Mouse (Mus musculus) embryo, embryonic 10.5 days (tissue): ENCODE measurements around the gene Trpc5.
A peak's percentile ranks its signal among the peaks of the same experiment; 100 is the strongest.

Experiments used
- DNase-seq: peaks from one replicate; pipeline ENCODE4 v3.0.0-alpha.2; 2015; ENCODE audit warnings: low spot score

Trpc5 gene

DNA sequence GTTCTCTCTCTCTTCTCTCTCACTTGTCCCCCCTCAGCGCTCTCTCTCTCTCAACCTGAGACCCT, at the start of gene Trpc5:
TSS of gene Trpc5 (minus strand) at position 39 of the 65 bp plus-strand sequence.
- no peak for DNase-seq

DNA sequence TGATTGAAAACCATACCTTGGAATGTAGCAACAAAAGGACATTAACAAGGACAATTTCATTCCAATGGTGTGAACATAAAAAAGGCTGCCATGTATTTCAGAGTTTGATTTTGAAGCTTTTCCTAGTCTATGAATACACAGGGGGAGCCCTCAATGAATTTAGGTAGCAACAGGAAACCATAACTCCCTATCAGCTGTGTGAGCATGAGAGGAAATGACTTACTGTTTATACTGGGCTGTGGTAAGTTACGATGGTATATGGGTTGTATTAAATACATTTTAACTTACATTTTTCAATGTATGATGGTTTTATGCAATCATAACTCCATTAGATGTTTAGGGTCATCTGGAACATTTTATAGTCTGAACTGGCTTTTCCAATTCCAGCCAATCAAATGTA, 28.4 kb upstream of the Trpc5 start:
- no peak for DNase-seq

DNA sequence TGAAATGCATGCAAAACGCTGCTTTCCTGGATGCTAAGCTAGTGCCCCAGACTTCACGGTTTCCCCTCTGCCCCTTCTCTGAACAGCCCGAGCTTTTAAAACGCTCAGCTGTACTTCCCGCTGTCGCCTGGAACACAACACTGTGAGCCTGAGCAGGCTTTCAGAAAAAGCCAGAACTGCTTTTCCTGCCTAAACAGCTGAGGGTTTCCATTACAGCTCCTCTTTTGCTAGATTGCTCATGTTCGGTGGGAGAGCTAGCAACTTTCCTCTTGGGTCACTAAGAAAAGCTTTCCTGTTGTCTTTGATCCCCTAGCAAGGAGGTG, 1.8 kb upstream of the Trpc5 start:
- peak; percentile 22 for DNase-seq

DNA sequence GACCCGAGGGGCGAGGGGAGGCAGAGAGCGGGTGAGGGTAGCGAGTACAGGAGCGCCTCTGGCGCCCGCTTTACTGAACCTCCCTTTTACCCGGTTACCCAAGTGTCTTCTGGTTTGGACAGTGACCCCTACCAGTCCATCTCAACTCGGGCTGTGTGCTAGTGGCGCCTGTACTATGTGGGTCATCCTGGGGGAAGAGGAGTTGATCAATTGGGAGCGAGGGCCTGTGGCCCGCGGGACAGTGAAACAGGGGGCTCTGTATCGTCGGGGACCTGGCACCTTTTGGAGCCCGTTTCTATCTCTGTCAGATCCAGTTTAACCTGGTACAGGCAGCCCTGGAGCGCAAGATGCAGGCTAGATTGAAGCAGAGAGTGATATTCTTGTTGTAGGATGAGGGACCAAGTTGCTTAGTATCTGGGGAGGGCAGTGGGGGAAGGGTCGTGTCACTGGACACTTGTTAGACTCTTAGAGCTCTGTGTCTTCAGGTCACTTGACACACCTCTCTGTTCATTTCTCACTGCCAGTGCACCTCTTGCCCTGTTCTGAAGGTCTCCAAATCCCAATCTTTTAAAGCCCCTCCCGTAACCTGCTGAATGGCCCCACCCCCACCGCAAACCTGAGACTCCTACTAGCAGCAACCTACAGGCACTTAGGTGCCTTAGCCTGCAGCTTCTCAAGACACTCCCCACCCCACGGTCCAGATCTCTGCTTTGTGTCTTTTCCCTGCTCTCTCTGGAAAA, 1.3 kb upstream of the Trpc5 start:
- peak; percentile 19 for DNase-seq

DNA sequence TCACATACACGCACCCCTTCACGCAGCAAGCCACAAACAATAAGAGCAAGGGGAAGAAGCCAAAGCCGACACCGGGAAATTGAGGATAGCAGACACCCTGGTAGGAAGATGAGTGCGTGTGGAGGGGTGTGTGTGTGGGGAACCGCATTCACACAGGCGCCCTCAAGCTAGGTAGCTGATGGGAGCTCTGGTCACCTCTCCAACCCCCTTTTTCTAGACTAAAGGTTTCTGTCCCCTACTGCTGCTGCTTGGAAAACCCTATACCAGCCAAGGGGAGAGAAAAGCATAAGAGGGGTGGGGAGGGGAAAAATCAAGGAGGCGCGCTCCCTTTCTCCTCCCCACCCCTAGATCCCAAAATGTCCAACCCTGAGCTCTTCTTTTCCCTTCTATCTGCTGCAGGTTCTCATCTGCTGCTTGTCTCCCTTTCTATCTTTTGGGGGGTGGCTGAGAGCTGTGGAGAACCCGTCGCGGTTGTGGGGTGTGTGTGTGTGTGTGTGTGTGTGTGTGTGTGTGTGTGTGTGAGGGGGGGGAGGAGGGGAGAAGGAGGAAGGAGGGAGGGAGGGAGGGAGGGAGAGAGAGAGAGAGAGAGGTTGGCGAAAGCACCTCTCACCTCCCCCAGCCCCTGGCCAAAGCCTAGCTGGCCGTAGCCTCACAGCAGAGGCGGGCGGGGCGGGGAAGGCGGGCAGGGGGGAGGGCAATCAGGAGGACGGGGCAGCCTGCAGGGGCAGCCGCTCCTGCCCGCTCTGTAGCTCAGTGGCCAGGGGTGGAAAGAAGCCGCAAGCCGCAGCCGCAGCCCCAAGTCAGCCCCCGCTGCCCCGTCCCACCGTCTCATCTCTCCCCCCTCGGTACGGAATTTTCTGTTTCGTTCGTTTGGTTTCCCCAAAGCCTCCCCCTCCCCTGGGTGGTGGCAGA, 483 bp upstream of the Trpc5 start, which contains the start of gene Rtl4:
TSS of gene Rtl4 (plus strand) at position 701 of the 912 bp plus-strand sequence.
- peak; percentile 21 for DNase-seq

DNA sequence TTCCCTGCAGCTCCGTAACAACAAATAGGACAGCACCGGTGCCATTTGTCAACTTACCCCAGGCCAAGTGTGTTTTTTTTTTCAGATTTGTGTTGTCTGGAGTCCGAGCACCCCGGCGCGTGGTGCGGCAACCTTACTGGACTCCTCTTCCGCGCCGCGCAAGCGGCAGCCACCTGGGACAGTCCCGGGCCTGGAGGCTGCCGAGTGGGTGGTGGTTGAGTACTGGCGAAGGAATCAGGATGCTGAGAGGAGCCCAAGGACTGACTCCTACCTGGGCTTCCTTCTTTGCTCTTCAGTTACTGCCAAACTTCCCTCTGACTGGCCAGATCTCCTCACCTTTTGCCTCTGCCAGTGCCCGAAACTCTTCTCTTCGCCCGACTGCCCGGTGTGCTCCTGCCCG, 238 bp downstream of the Trpc5 start:
- no peak for DNase-seq

DNA sequence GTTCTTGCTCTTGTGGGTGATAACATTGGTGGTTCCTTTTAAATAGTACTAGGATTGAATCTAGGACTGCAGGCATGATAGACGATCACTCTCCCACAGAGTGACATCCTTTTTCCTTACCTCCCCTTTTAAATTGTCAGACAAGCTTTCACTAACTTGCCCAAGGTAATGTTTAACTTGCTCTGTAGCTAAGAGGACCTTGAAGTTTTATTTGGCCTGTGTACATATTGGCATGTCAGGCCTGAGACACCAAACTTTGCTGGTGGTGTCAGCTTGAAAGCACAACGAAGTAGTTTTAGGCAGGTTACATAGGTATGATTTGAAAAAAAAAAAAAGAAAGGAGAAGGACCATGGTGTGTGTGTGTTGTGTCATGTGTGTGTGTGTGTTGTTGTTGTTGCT, 35.8 kb downstream of the Trpc5 start:
- no peak for DNase-seq

DNA sequence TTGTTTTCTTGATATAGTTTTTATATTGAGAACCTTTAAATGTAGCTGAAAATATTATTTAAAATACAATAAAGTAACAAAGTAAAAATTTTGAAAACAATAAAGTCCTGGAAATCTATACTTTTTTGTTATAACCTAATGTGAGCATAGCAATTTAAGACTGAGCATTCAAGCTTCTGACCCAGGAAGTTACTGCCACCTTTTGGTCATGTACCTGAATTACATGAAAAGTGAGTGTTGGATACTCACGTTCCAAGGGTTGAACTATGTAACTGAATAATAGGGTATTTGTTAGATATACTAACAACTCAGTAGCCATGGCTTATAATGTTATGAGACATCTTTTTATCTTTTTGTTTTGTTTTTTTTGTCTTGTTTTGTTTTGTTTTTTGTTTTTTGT, 42.6 kb downstream of the Trpc5 start:
- peak; percentile 9 for DNase-seq

DNA sequence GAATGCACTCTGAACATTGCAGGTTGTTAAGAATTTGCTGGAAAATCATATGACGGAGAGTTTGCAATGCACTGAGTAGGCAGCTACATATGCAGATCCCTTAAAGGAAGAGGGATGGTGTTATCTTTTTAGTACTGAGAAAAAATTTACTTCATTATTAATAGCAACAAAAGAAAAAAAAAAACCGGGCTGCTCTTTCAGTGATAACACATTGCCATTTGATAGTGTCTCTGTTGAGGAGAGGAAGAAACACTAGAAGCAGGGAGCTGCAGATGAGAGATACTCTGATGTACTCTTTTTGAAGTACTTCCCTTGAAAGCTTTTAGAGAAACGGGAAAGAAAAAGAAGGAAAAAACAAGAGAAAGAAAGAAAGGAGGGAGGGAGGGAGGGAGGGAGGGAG, 43.2 kb downstream of the Trpc5 start:
- no peak for DNase-seq

DNA sequence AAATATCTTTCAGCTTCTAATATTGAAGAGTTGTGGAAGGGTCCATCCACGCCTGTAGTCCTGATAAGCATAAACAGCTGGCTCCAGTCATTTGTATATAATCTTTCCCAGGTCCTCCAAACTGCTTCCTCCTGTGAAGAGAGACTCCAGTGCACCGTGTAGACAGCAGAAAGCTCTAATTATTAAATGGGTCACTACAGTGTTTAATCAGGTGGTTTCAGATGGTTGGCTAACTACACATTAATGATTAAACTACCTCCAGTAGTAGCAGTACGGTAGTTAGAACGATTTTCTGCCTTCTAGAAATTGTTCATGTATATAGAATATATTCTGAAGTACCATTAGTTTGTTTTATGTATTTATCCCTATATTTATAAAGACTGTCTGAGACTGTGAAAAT, 75.2 kb downstream of the Trpc5 start:
- DNase-seq: no peak

DNA sequence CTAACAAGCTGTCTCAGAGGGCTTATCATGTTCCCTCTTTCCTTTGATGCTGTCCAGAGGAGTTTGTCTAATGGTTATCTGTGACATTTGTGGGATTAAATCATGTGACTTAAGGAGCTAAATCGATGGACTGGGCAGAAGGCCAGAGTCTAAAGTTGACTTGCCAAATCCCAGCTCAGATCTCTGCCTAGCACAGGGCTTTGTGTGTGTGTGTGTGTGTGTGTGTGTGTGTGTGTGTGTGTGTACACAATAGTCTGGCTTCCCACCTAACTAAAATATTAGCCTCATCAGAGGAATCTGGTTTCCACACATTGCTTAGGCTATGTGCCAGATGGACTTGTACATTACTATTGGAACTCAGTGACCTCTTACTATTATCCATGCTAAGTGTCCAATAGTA, 151.5 kb downstream of the Trpc5 start:
- DNase-seq: peak; percentile 1

DNA sequence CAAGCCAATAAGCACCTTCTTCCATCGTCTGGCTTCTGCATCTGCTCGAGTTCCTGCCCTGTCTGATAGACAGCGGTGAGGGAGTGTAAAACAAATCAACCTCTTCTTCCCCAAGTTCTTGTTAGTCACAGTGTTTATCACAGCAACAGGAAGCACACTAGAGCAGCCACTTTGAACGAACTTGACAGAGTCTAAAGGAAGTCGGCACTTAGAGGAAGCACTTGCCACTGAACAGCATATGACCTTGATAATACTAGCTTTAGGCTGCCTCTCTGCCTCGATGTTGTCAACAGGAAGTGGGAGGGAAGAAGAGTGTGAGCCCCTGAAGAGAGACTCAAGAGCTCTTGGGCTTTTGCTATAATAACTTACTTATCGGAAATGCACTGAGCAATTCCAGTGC, 161.9 kb downstream of the Trpc5 start:
- DNase-seq: no peak

DNA sequence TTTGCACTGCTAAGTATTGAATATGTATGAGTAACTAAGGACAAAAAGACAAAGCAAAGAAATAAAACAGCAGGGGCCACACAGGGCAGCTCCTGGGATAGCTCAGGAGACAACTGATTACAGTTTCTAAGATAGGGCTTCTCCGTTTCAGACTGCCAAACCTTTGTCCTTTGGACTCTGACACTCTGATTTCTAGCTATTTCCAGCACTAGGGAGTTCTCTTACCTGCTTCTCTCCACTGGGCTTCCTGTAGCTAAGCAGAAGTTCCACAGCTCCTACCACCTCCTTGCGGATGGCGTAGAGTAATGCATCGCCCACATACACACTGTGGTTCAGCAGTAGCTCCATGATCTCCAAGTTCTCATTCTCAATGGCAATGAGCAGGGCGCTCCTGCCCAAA, 164.7 kb downstream of the Trpc5 start:
- DNase-seq: no peak

DNA sequence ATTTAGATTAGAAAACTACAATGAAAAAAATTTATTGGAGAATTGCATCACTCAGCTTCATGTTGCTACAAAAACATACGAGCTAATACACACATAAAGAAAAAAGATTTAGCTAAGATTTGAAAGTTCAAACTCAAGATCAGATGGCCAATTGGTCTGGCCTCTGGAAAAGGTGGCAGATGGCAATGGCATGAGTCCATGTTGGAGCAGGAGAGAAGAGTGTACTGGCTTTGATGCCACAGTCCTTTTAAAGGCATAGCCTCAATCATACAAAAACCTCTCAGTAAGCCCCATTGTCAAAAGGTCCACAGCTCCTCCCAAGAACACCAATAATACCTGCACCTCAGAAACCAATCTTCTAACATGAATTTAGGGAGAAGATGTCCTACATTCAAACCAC, 196.6 kb downstream of the Trpc5 start:
- no peak for DNase-seq

DNA sequence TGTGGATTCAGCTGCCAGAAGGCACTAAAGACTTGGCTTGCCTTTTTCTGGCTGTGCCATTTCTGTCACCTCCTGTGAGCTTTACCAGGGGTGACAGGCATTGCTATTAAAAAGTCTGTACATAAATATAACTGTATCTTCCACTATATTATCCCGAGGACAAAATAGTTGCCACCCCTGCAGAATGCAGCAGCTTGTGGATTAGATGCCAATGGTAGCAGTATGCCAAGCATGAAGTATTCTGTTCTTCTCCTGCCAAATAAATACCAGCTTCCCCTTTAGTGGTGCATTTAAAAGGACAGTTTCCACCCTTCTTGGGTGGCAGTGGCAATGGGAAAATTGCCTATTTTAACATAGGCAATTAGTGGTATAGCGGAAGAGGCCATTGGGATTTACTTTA, 223.6 kb downstream of the Trpc5 start:
- DNase-seq: no peak

DNA sequence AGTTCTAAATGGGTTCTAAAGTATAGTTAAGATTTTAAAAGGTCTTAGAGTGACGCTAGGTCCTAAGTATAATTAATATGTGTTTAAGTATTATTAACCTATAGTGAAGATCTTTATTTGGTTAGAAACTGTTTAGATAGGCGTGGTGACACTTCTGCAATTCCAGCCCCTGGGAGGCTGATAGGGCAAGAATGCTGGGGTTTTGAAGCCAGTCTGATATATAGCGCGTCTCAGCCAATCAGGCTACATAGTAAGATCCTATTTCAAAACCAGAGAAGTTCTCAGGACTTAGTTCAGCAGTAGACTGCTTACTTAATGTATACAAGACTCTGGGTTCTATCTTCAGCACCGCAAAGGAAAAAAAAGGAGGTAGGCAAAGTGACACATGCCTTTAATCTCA, 231.7 kb downstream of the Trpc5 start, which contains the start of gene Trpc5os:
TSS of gene Trpc5os (plus strand) at position 301 of the 400 bp plus-strand sequence.
- DNase-seq: no peak

DNA sequence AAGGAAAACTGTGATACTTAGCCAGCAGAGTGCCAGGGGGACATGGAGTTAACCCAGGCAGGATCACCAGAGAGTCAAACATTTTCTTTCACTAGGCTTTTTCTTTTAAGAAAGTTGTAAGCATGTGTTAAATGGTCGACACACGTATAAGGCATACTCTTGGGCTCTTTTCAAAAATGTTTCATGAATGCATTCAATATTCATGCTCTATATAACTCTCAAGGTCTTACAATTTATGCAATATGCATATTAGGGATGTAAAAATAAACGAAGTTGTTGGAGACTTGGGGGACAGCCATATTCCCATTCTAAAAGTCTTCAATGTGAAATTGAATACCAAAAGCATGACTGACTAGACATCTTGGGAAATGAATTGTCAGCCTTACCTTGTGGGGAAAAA, 264.1 kb downstream of the Trpc5 start:
- no peak for DNase-seq

DNA sequence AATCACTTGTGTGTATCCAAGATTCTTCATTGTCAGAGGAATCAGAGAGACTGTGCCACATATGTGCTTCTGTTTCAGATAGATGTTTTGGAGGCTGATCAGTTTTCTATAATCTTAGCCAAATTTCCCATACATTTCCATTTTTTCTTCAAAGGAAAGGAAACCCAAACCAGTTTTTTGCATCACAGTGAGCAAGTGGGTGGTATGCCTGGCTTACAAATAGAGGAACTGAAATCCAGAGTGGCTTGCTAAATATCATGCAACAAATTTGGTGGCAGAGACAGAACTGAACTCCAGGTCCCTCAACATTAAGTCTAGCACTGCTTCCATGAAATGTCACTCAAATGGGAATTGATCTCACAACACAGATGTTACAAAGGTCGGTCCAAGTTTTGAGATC, 266.9 kb downstream of the Trpc5 start:
- no peak for DNase-seq

DNA sequence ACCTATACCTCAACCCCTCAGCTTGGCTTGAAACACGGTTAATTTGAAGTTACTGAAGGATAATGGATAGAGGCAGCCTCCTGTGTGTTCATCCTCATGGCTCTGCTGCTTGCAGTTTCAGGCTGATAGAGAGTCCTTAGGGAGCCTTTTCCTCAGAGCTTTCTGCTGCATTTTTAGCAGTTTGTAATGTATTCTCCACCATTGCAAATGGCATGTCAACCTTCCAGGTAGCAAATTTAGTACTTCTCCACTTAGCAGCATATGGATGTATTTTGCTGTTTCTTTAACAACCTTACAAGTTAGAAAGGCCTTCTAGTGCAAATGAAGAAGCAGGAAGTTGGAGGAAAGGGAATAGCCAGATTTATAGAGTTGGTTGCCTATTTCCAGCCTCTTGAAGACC, 267.7 kb downstream of the Trpc5 start:
- DNase-seq: no peak

DNA sequence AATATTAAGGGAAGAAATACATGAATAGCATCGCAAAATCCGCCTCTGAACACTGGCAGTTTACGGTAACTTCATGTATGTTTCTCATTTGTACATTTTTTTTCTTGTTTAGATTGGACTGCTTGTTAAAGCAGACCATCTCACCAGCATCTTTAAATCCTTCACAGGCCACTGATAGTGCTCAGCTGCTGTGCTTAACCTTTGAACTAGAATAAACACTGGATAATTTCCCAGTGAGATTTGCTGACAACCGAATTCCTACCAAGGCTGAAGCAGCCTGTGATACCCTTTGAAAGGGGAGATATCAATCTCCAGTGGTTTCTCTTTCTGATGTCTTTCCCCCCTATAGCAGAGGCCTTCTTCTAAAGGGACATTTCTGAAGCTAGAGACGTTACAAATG, 279.9 kb downstream of the Trpc5 start:
- DNase-seq: peak; percentile 1

DNA sequence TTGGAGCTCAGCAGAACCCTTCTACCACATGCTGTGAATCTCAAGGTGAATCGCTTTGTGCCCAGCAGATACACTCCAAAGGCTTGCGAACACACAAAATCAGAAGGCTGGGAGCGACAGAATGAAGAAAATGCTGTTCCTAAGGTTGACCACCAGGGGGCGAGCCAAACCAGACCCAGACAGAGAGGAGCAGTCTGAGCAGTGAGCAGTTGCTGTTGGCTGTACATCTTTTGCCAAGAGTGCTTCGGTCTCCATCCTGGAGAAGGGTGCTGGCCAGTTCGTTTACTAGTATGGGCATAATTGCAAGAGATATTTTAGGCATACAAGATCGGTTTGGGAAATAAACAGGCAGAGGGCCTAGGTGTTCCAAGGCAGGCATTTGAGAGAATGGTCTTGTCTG, 284.5 kb downstream of the Trpc5 start:
- DNase-seq: peak; percentile 59

DNA sequence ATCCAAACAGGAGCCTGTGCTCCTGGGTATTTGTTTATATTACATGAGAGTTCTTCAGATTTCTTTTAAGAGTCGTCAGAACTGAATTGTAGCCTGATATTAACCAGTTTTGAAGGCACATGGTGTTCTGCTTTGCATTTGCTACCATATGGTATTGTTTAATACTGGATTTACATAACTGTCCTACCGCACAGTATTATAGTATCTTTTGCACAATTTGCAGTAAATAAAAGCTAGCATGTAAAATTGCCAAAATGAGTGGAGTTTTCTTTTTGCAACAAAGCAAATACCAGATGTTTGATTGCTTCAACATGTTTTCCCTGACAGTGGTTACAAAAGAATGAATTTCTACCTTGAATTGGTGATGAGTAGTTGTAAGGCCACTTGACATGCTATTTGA, 313.8 kb downstream of the Trpc5 start:
- no peak for DNase-seq

DNA sequence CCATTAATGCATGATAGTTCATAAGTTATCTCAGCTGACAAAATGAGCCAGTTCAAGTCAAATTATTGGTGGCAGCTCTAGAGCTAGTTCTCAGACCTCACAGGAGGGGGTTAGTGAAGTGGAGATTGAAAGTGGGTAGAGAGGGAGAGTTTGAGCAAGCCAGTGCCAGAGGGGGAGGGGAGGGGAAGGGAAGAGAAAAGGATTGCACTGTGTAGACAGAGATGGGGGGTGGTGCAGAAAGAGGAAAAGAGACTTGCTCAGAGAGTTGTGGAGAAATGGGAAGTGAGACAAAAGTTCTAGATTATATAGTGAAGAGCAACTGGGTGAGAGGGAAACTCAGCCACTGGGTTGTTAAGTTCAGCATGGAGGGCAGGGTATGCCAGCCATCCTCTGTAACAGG, 349.6 kb downstream of the Trpc5 start:
- DNase-seq: no peak

DNA sequence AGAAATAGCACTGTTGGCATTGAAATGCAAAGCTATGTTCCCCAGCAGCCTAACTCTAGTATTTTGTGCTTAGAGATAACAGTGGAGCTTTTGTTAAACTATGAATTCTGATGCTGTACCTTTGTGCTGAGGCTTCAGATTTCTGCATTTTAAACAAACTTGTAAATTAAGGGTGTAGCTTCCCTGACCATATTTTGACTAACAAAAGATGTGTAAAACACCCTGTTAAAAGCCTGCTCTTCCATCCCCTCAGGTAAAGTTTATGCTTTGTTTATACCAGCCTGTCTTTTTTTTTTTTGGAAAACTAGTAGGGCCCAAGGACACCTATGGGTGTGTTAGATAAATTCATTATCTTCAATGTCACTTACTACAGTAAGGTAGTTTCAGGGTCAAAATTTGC, 350.0 kb downstream of the Trpc5 start:
- DNase-seq: no peak
